Mouse (Mus musculus): Measurements from ENCODE around the gene Auh.

- TF ChIP-seq POLR2AphosphoS2 (IDR thresholded peaks at IDR 0.05; ENCODE audit: low read length) (no peak), CTCF (IDR thresholded peaks at IDR 0.05 in 2 of 3, conservative IDR thresholded peaks at IDR 0.05 in 1 of 3; ENCODE audit: control insufficient read depth in 1 of 3, insufficient read depth in 1 of 3, low read depth in 2 of 3, low read length in 3 of 3, poor library complexity in 1 of 3, severe bottlenecking in 1 of 3) (no peak), GATA1 (IDR thresholded peaks at IDR 0.05; ENCODE audit: low read depth, low read length) (no peak), E2F4 (IDR thresholded peaks at IDR 0.05; ENCODE audit: borderline replicate concordance, low read depth, low read length) (no peak), EP300 (IDR thresholded peaks at IDR 0.05; ENCODE audit: low read depth in 1 of 2, low read length in 2 of 2) (no peak), ZNF384 (IDR thresholded peaks at IDR 0.05; ENCODE audit: low read depth, low read length) (no peak), GABPA (IDR thresholded peaks at IDR 0.05; ENCODE audit: low read depth, low read length) (no peak)
Observed at GRCm38 (mm10) chr13:52977757-52978156, 48.3 kb upstream of the Auh start.
